Mouse (Mus musculus): ENCODE data around the gene Swt1. TPM values are rescaled to one million over a fixed set of nuclear protein-coding genes. Genes with fewer than 3 reads are reported as not detected.

Swt1 gene
- total RNA-seq, 2 experiments from 2014 or later: 7.8 to 8.7 TPM

GRCm38 (mm10) chr1:151320408-151320807 is 107.8 kb downstream of the Swt1 start:
- DNase-seq: no peak

- no peak for DNase-seq
These were observed 109.0 kb downstream of the Swt1 start for GRCm38 (mm10) chr1:151319267-151319666.

Small RNA genes within 50 kb of the gene (microRNA-seq; reads per million reads assigned to microRNA genes)
- 0 to 0.27 reads per million in 2 experiments for gene Mir7682

Other genes starting within 250 kb of the Swt1 start
- gene Gm47985, start 245.9 kb downstream of the Swt1 start, total RNA-seq (2021): 1 to 10 TPM; 1.0 to 1.1 TPM
- not detected for gene Gm8947, start 236.1 kb downstream of the Swt1 start, total RNA-seq (2021)
- gene Gm47995, start 230.0 kb downstream of the Swt1 start, total RNA-seq (2021): not detected
- gene 3110040M04Rik, start 224.3 kb downstream of the Swt1 start, total RNA-seq (2021): not detected
- gene Gm47996, start 218.3 kb downstream of the Swt1 start, total RNA-seq (2021): not detected
- 100 to 1,000 TPM; 867 to 929 TPM for gene Ivns1abp, start 84.0 kb downstream of the Swt1 start, total RNA-seq (2021)
- 10 to 100 TPM; 22.8 to 23.1 TPM for gene Trmt1l, start 87 bp upstream of the Swt1 start, total RNA-seq (2021)
- 10 to 100 TPM; 14.7 to 15.3 TPM for gene Rnf2, start 72.5 kb upstream of the Swt1 start, total RNA-seq (2021)
- gene Fam129a, start 142.7 kb upstream of the Swt1 start, total RNA-seq (2021): 10 to 100 TPM; 10.6 to 11.9 TPM

Data from heart, adult 18-20 months (tissue).